Mouse (Mus musculus) heart, postnatal 4 days (tissue): ENCODE results near the gene Calm1. TPM values are rescaled to one million over a fixed set of nuclear protein-coding genes. Genes with fewer than 3 reads are reported as not detected.
A peak's percentile ranks its signal among the peaks of the same experiment; 100 is the strongest.

Experiments used
- DNase-seq: peaks from one replicate; pipeline ENCODE4 v3.0.0; 2021
- total RNA-seq, 2 experiments: library from RNA; stranded (reverse); gene quantifications; 2 replicates each; pipeline ENCODE4 v1.2.3; 2021

Calm1 gene
- total RNA-seq, 2 experiments from 2014 or later: 366 to 373 TPM

DNA sequence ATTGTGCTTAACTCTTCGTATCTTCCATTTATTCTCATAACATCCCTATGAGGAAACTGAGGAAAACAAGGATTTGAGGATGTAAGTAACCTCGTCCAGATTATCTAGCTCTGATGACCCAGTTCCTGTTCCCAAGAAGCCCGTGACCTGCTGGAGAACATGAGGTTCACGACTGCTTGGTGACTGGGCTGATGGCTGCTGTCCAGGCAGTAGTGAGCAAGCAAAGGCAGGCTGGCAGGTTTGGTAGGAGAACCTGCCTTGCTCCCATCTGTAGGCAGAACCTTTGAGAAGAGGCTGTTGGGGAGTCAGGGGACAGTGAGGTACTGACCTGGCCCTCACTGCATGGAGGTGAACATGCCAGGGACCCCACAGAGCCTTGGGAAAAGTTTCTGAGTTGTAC, 26.0 kb downstream of the Calm1 start:
- DNase-seq: no peak

DNA sequence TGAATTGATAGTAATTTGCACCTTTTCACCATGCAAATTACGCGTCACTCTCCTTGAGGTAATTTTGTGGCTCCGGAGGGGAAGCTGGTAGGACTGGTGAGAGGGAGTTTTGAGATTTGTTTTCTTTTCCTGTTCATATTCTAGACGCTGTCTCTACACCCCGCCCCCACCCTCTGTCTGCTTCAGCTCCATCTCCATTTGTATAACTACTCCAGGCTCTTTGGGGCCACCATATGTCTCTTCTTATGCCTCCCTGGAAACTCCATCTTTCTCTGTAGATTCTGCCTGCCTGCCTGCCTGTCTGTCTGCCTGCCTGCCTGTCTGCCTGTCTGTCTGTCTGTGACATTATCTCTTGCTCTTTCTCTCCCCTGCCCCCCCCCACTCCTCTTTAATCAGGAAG, 26.8 kb downstream of the Calm1 start:
- no peak for DNase-seq

GRCm38 (mm10) chr12:100226621-100227020, 27.4 kb downstream of the Calm1 start:
- no peak for DNase-seq

- no peak for DNase-seq
Observed at GRCm38 (mm10) chr12:100228041-100228725, 28.9 kb downstream of the Calm1 start.

DNA sequence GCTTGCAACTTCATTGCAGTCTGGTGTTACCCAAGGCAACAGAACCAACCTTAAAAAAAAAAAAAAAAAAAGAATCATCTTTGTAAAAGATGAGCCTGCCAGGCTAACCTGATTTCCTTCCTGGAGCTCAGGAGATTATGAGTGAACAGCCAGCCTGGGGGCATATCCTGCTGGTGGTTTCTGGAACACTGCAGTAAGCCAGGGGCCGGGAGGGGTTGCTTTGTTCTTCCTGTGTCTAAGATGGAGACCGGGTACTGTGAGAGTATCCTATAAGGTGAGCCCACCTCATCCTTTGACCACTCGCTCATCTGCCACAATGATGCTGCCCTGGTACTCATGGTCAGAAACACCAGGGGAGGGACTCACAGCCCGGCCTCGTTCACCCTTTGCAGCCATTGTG, 35.0 kb downstream of the Calm1 start:
- DNase-seq: no peak

DNA sequence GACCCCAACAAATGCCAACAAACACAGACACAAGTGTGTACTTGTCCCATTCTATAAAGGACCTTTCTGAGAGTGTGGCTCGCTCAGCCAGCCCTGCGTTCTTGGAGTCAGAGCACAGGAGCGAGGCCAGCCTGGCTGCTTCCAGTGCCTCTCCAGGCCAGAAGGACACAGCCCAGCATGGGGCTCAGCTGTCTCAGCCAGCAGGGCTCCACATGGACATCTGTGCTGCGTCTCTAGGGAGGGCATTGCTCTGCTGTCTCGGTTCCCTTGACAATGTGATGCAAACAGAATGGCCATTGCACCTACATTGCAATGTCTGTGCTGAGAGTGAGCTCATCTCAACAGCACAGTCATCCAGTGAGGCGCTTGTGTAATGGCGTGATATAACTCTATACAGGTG, 35.7 kb downstream of the Calm1 start:
- DNase-seq: peak; percentile 7

- no peak for DNase-seq
Observed at GRCm38 (mm10) chr12:100235423-100235822, 36.2 kb downstream of the Calm1 start.

DNA sequence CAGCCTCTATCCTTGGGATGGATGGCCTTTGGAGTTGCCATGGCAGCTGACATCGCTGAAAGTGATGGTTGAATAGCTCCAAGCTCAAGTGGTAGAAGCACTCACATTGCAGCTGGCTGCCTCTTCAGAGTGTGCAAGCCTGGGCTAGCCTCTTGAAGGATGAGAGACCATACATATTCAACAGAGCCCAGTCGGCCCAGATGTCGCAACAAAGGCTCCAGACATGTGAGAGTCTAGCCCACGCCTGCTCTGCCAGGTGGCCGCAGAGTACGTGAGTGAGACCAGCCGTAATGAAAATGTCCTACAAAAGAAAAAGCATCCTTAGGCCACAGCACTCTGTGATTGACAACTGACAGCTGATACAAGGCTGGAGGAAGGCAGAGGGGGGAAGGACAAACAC, 40.2 kb downstream of the Calm1 start:
- DNase-seq: no peak

DNA sequence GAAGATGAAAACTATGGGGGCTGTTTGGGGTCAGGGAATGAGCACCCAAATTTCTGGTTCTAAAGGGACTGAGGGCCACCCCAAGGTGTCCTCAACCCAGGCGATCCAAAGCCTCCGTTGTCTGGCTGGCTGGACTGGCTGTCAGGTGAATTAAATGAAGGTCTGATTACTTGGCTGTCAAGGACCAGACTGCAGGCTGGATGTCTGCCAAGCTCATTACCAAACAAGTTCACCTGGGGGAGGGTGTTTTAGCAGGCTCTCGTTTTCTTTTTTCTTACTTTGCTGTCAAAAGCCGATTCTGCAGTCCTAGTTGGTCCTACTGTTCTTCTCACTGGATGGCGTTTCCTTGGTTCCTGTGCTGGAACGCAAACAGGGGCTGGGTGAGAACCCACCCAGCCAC, 40.6 kb downstream of the Calm1 start:
- DNase-seq: no peak

DNA sequence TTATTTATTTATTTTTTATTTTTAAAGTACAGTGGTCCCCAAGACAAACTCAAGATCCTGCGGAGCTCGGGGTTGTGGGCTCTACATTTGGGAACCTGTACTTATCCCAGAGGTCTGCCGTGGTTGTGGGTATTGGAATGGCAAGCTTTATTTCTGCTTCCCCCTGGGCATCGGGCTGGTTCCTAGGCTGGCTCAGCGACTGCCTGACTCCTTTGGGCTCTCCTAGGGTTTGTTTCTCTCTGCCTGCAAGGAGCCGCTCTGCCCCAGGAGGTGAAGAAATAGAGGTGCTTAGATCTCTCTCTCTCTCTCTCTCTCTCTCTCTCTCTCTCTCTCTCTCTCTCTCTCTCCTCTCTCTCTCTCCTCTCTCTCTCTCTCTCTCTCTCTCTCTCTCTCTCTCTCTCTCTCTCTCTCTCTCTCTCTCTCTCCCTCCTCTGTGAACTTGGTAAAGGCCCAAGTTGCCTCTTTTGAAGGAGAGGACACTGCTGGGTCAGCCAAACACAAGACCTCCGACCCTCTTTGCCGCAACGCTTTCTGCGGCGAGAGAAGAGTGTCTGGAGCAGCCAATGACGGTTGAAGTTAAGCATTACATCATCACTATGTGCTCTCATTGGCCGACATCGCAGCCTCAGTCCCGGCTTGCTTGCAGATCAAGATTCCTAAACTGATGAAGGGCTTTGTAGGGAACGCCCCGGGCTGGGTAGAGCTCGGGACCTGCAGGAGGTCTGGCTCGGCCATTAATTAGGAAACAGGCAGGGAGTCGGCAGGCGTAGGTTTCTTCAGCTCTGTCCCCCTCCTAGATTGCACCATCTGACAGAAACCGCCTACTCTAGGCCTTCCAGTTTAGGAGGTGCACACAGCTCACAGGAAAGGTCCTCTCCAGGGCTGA, 42.9 kb downstream of the Calm1 start:
- peak; percentile 49 for DNase-seq

- DNase-seq: no peak
Observed at GRCm38 (mm10) chr12:100244580-100244979, 45.3 kb downstream of the Calm1 start.

- DNase-seq: no peak
Observed at GRCm38 (mm10) chr12:100249170-100249569, 49.9 kb downstream of the Calm1 start.

- DNase-seq: no peak
Observed at GRCm38 (mm10) chr12:100254471-100254870, 55.2 kb downstream of the Calm1 start.

- DNase-seq: no peak
Observed at GRCm38 (mm10) chr12:100255441-100255949, 56.3 kb downstream of the Calm1 start.

- no peak for DNase-seq
Observed at GRCm38 (mm10) chr12:100257779-100258178, 58.5 kb downstream of the Calm1 start.

Other genes starting within 250 kb of the Calm1 start
- gene Kcnk13, start 234.9 kb upstream of the Calm1 start, total RNA-seq: under 1 TPM; 0.25 to 0.55 TPM
- gene Psmc1, start 89.3 kb upstream of the Calm1 start, total RNA-seq: 100 to 1,000 TPM; 143 to 149 TPM
- gene Nrde2, start 39.8 kb upstream of the Calm1 start, total RNA-seq: 10 to 100 TPM; 14.4 to 14.8 TPM